Mouse (Mus musculus): ENCODE measurements at regions not wholly inside any gene's neighbourhood (a gene's known extent, or its start where the extent isn't known, plus 50 kb on each side); places are given as distances from the start of the nearest gene placed in this dataset.

GRCm38 (mm10) chr15:103627085-103627484, 62.2 kb upstream of the Glycam1 start:
- CTCF ChIA-PET = interaction anchor here (0.6 kb wide), 1 partner anchor 95 kb away, joined by 4 read pairs; no protein-coding TSS in a partner anchor
